Comparison of ENCODE assay signal across 16 mouse cellular contexts in the genomic region with DNA sequence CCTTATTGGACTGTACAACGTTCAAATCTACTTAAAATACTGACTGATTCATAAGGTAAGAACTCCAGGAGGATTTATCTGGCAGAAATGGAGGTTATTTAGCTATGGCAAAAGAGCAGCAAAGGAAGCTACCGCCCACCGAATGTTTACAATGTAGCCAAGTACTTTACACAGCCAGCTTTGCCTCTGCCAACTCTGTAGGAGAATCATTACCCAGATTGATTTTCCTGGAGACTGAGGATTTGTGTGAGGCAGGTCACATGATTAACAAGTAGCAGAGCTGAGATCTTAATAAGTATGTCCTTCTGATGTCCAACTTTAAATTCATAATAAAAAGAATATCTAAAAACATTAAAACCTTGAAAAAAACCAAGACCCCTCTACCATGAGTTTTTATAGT.
"Had no signal": no experiment of that assay in that cellular context is flagged by ENCODE, and none has a peak within 500 bp of the region (broad histone marks: within the 10 kb centered on the region; RNA-seq: fewer than 3 reads in every experiment).

No protein-coding gene starts in this region.

- H3K9ac ChIP-seq: neural tube, embryonic 13.5 days; neural tube, embryonic 15.5 days; stomach, embryonic 15.5 days had no signal

- H3K4me2 ChIP-seq: neural tube, embryonic 13.5 days; neural tube, embryonic 15.5 days; stomach, embryonic 15.5 days had no signal

- H3K4me3 ChIP-seq: neural tube, embryonic 13.5 days; neural tube, embryonic 15.5 days; stomach, embryonic 15.5 days had no signal

- H3K27me3 ChIP-seq: neural tube, embryonic 13.5 days; neural tube, embryonic 15.5 days; stomach, embryonic 15.5 days had no signal

- H3K27ac ChIP-seq: neural tube, embryonic 13.5 days; neural tube, embryonic 15.5 days; stomach, embryonic 15.5 days; stomach, postnatal 0 days had no signal

- H3K4me1 ChIP-seq: neural tube, embryonic 13.5 days; neural tube, embryonic 15.5 days; stomach, embryonic 15.5 days had no signal

- DNase-seq: retina, postnatal 1 day; right cerebral cortex, adult 18-20 months; right cerebral cortex, postnatal 14 days; right cerebral cortex, postnatal 25 days; right cerebral cortex, postnatal 4 days; spleen, adult 18-20 months; thymus, adult 18-20 months; thymus, adult 2 months; thymus, postnatal 14 days; thymus, postnatal 25 days; thymus, postnatal 36 days; thymus, postnatal 4 days had no signal

- H3K9me3 ChIP-seq: neural tube, embryonic 13.5 days; neural tube, embryonic 15.5 days; stomach, embryonic 15.5 days had no signal
